Mouse (Mus musculus) adipocyte (in vitro differentiated cells): ENCODE data around the gene Schip1.

ENCODE experiments used
- DNase-seq: peaks from one replicate; pipeline ENCODE4 v3.0.0-alpha.2; 2016; ENCODE audit warnings: low spot score

The Schip1 gene

DNA sequence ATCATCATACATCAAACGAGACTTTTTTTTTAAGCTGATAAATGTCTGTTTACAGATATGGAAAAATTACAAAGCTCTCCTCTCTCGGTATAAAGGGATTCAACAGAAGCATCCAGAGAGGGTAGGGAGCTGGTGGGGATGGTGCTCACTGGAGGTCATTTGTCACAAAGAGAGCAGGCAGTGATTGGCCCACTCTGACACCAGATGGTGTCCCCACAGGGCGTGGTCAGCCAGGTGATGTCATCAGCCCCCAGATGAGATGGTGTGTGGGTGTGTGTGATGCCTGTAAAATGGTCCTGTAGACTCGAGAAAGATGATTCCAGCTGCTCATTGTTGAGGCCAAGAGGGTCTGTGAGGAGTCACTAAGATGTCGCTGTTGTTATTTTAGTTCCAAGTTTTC is 554.5 kb downstream of the Schip1 start:
- DNase-seq, result no peak

DNA sequence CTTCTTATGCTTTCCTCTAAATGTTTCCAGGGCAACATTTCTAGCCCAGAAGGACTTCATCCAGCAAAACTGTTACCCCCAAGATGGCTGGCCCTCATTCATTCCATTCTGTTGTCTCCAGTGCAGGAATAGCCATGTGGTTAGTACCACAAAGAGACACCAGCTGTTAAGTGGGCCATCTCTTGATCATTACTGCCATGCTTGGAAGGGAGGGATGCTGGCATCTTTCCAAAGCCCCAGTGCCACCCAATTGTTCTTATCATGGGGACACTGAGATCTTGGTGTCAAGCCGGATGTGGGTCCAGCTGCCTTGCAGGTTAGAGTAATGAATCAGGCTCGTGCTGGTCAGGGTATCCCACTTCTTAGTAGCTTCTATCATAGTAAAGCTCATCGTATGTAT is 557.4 kb downstream of the Schip1 start:
- DNase-seq, result no peak

DNA sequence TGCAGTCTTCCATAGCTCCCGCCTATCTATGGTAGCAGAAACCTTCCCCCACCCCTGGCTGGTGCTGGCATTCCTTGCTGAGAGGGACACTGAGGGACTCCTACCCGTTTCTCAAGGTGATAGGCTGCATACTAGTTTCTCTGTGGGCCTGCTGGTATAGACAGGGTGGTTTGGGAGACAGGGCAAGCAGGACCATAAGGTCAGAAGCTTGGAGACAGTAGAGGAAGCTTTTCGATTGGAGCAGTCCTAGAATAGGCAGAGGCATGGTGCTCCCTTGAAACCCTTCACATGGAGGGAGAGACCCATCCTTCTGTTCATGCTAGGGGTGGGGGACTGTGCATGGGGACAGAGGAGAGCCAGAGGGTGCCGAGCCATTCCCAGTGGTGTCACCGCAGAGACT is 558.4 kb downstream of the Schip1 start:
- no peak for DNase-seq

DNA sequence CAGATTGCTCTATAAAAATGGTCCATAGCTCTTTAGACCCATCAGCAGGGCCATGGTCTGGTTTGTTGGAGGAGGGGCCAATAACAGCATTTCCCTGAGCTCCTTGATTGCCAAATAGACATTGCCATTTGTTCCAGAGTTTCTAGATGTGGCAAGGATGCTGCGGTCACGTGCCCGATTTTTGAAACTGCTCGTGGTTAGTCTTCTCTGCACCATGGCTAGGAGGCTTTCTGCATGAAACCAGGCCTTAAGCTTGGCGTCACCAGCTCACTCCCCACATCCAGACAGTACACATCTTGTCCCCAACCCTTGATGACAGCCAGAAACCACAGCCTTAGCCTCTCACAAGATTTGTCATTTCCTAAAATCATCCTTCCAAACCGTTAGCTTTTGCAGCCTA is 559.9 kb downstream of the Schip1 start:
- peak; percentile 5 for DNase-seq

DNA sequence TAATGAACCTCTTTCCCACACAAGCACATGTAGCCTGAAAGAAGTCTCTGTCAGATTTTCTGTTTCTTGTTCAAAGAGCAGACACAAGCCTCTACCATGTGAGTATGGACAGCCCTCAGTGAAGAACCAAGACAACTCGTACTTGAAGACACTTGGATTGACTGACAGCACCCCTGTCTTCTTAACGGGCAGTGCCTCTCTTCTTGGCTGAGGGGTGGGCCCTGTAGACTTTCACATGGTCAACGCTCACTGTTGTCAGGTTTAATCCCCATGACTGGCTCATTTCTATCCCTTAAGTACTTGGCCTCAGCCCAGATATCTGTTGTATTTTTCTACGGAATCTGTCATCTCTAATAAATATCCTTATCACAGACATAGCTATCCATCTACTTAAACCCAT is 565.7 kb downstream of the Schip1 start:
- no peak for DNase-seq

DNA sequence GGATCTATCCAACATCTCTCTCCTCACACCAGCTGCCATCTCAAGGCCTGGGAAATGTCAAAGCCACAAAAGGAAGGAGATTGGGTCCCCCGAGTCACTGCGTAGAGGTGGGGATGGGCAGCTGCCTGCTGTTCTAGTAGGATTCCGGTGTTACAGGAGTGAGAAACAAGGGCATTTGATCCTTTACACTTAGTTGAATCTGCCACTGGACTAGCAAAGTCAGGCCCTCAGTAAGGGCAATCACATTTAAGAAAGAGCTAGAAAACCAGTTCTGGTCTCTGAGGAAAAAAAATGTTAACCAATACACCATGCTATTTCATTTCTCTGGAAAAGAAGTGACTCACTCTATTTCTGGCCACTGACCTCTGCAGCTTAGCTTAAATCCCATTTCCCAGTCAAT is 566.2 kb downstream of the Schip1 start:
- peak; percentile 18 for DNase-seq

DNA sequence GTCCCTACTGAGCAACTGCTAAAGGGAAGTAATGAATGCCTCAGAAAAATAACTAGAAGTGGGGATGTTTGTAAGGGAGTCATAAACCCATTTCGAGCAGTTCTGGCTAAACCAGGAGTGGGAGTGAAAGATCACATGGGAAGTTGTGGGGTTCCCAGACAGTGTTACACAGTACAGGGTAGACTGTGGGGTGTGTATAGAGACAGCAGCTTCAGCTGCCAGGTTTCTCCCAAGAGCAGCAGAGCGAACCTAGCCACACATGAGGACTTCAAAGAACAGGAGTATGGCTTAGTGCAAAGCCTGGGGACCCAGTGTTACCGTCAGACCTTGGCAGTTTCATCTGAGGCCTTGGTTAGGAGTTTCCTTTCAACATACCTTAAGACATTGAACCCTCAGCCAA is 568.1 kb downstream of the Schip1 start:
- DNase-seq, result no peak

DNA sequence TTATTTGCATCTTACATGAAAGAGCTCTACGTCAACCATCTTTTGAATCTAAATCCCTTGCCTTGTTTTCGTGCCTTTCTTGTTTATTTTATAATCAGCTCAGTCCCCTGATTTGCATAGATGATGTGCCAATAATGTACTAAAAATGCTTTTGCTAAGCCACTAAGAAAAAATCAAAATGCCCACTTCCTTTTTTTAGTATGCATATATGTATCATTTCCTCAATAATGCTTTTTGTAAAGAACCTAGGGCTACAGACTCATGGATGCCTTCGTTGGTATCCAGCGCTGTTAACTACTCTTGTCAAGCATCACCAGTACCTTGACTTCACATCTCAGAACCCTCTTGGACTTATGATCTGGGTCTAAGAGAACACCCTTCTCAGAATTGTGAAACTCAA is 569.0 kb downstream of the Schip1 start:
- no peak for DNase-seq

DNA sequence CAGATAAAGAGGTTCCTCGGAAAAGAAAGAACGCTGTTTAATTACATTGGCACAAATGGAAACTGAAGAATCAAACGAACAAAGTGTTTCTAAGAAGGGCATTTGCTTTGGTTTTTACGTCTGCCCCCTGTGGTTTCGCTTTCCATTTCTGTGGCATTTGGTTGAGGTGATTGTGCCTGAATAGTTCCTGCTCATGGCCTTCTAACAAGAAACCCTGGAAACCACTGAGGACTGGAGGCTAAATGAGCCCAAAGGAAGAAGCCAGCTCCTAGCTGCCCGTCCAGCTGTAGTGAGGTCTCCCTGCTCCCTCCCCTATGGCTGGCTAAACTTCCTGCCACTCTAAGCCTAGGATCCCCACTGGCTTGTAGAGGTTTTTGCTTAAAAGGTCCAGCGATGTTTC is 573.4 kb downstream of the Schip1 start:
- DNase-seq, result no peak

DNA sequence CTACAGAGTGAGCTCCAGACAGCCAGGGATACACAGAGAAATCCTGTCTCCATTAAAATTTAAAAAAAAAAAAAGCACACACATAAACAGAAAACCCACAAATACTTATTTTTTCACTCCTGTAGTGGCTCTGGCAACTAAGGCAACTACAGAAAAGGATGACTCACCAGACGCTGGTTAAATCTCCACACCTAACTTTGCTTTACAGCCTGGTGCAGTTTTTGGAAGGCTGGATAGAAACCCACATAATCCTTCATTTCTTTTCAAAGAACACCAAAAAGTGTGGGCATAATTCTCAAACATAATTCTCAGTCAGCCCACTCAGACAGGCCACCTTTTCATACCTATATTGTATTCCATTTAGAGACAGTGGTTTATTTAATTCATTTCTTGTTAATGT is 574.1 kb downstream of the Schip1 start:
- no peak for DNase-seq

DNA sequence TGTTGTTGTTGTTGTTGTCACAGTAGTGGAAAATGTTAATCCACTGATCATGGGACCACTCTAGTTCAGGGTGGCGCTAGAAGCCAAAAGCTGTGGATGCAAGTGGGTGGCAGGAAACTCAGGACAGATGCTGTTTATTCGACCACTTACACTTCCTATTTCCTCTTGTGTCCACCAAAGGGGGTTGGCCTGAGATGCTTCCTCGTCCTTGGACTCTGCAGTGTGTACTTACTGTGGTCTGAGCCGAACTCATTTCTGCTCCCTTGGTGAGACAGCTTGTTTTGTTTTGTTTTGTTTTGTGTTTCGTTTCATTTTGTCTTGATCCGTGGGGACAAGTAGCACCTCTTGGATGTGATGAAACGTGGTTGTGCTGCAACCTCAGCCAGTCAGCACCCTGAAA is 578.3 kb downstream of the Schip1 start:
- DNase-seq, result no peak

DNA sequence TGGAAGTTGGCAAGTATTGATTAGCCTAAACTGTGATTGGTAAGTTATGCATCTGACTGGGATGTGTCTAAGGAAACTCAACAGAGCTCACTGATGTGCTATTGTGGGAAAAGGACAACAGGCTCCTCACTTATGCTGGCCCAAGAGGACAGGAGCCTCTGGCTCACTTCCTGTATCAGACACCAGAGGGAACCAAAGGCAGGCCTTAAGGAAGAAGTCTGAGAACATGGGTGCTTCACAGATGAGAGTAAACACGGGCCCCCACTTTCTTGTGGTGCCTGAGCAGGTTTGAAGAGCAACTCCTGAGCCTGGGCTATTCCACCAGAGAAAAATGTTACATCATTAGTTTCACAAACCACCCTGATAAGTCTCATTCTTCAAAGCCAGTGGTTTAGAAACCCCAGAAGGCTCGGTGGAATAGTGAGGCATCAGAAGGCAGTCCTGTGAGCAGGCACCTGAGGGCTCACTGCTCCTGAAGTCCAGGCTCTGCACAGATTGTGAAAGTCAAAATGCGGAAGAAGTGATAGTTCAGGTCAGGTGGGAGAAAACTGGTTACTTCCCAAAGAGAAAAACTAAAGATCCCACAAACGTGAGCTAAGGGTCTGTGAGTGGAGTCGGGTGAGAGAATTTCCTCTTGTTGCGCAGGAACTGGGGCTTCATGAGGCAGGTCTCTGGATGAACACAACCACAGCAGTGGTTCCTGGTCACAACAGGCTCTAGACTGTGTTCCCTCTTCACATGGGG is 582.0 kb downstream of the Schip1 start:
- DNase-seq, result peak; percentile 43

DNA sequence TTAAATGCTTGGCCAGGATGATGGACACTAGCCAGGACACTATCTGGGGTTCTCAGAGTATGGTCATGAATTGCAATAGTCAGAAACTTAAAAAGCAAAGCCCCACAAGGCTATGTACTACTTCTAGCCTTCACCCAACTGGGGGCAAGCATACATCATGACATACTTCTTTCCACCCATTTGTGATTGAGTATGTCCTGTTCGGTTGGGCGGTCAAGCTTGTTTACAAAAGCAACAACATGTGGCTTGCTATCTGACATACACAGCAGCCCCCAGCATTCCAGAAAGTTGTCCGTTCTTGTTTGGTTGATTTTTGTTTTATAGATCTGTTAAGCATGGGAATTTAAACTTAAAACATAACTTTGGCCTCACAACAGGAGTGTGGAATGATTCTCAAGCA is 582.7 kb downstream of the Schip1 start:
- no peak for DNase-seq

DNA sequence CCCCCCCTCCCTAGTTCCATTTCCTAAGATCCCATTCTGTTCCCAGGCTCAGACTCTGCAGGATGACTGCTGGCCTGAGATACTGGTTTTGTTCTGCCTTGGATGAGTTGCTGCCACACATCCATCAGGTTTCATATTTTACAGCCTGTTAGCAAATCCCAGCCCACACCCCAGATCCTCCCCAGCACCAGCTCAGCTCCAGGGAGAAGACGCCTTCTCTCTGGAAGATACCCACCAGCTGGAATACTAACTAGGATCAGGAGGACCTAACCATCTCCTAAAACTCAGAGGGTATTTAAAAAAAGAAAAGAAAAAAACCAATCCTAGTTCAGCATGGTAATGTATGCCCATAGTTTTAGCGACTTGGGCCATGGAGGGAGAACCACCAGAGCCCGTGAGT is 585.6 kb downstream of the Schip1 start:
- no peak for DNase-seq

DNA sequence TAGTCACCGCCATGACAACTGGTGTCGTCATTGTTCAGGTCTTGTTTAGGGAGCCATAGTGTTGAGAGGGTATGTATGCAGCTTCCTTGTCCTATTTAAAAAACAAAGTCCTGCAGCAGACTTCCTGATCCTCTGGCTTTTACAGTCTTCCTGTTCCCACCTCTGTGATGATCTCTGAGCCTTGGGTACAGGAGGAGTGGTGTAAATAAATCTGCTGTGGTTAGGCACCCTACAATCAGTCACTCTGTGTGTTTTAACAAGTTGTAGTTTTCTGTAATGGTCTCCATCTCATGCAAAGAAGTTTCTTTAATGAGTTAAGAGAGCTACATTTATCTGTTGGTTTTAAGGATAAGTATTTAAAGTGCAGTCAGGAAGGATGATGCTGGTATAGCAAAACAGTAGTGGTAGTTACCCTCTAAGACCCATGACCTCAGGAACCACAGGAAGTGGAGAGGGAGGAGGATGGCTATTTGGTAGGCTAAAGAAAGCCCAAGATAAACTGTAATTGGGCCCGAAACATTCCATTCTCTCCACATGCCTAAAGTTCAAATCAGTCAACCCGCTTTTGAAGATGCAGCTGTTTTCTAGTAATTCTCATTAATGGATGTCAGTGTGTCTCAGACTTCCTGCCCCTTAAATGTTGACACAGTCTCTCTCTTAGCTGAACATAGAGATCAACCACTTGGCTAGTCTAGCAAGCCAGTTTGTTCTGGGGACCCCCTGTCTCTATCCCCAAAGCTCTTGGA is 592.2 kb downstream of the Schip1 start:
- no peak for DNase-seq

DNA sequence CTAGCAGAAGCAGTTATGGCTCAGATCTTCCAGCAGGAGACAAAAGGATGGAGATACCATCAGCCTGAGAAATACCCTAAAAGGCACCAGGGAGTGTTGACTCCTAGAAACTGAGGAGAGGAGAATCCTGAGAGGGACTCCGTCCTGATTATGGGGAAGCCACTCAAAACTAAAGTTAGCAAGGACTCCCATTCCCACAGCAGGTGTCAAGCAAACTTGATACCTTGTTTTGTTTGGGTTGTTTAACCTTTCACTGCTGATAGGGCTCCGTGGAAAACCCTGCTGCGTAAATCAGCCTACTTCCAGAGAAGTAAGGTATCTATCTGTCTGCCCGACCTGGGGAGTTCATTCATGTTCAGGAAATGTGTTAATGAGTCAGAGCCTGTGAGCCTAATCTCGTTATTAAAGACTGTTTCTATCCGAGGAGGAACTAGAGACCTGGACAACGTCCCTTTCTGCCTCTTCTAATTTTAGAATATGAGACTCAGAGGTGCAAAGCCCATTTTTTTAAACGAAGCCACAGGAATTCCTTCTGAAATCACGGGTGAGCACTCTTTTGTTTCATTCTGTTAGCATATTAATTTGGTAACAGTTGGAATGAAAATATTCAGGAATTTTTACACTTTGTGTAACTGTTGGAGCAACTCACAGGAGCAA is 593.1 kb downstream of the Schip1 start:
- no peak for DNase-seq

DNA sequence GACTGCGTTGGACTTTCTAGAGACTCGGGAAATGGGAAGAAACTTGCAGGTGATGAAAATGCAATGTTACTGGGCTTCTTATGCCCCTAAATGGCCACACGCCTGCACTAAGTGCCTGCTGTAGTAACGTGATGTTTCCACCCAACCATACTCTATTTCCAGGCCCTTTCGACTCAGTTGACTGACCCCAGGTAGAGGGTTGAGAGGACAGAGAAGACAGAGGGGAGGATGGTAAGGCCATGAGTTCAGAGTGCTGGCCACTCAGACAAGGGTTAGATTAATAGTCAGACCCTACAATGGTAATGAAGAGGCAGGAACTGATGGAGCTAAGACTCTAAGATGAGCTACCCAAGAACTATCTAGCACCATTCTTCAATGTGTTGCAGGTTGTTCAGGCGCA is 595.4 kb downstream of the Schip1 start:
- DNase-seq, result no peak

DNA sequence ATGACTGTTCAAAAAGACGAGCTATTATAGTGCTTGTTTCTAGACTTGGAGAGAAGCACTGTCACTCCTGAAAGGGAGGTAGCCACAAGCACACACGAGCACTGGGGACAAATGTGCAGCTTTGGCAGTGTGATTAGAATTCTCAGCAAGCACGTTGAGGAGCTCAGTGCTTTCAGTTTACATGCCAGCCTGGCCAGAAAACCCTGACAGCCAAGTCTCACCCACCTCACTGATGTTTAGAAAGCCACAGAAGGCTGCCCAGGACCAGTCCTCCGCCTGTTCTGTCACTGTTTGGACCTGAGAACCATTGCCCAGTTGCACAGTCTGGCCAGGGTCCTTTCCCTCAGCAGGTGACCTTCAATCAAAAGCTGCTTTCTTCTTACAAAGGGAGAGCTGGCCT is 595.9 kb downstream of the Schip1 start:
- no peak for DNase-seq

DNA sequence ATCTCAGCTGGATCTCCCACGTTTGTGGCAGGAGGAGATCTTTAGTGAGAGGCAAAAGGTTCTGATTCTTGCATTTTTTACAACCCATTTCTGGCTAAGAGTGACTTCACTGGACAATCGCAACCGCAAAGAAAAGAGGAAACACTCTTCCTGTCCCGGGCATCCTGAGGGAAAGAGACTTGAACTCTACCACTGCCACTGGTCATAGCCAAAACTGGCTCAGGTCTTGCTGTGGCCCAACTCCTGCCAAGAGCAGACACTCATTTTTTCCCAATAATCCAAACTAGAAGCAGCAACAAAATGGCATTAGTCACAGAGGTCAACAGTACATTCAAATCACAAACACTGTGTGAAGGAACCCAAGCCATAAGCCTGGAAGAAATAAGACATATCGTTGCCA is 597.8 kb downstream of the Schip1 start:
- peak; percentile 74 for DNase-seq

DNA sequence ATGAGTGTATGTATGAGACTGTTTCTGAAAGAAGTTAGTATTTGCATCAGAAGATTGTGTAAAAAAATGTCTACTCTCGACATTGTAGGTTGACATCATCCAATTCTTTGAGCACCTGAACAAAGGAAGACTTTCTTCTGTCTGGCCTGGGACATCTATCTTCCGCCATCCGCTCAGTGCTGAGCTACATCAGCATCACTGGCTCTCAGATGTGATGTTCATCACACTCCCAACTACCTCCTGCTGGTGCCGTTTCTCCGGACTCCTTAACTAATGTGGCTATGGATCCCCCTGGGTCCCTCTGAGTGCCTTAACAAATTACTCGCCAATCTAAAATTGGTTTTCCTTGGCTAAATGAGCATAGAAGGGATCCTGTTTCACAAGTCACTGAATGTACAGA is 599.7 kb downstream of the Schip1 start:
- no peak for DNase-seq

DNA sequence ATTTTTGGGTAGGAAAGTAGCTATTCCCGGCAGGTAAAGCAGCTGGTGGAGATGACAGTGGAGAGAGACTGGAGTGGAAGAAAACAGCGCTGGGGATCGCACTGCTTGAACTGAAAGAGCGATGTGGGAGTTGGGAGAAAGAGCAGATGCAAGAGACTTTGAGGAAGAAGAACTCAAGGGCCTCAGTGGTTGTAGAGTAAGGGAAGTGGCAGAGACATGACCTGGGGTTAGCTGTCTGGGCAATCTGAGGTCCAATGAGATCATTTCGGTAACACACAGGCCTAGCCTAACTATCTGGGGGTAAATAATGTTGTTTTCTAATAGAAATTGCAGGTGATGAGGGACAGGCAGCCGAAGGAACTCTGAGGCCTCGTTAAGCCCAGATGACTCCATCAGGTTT is 601.8 kb downstream of the Schip1 start:
- DNase-seq, result no peak

DNA sequence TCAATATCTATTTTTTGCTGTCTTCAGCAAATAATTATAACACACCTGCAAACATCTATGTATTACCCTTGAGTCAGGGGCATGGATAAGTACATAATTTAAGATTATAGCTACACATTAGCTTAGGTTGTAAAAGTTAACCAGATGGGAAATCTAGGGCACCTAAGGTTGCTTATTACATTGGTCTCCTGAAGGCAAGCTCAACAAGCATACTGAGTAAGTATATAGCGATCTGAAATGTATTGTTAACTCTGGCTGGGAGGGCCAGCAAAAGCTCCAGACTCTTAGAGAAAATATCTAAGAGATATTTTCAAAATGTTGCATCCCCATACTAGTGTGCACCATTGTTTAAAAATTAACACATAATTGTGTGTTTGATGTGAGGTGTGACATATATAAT is 603.2 kb downstream of the Schip1 start:
- no peak for DNase-seq

DNA sequence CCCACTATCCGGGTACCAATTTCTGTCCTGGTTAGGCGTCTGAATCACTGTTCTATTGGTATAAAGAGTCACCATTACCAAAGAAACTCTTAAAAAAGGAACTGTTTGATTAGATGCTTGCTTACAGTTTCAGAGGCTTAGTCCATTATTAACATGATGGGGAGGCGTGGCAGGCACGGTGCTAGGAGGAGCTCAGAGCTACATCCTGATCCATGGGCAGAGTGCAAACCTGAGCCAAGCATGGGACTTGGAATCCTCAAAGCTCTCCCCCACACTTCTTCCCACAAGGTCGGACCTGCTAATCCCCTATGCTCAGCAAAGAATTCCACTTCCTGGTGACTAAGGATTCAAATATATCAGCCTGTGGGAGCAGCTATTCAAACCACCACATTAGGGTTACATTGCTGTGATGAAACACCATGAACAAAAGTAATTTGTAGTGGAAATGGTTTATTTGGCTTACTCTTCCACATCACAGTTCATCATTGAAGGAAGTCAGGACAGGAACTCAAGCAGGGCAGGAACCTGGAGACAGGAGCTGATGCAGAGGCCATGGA is 604.9 kb downstream of the Schip1 start:
- DNase-seq, result no peak
